Mouse (Mus musculus): ENCODE measurements around the gene Anks1b.

DNA sequence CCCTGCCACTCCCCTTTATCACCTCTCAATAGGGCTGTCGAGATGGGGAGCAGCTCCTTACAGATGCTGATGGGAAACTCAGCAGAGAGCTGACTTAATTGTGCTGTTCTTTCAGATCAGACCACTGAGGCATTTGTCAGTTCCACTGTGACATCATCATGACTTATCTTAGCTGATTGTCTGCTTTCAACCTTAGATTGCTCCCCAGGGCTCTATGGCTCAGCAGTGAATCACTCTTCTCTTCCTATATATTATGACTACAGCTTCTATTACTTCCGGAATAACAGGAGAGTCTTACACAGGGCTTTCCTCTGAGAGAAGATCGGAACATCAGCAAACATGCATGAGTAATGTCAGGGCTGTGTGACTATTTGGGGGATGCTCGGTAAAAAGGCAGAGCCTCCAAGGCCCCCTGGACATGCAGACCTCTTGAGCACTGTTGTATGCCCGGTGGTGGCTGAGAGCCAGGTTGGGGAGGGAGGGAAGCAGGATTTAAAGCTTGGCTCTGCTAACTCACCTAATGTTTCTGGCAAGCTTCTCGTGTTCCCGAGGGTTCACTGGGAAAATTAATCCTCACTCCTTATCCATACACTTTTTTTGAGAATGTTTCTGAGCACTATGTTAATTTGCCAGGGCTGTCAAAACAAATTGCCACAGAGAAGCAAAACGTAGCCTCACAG, 936.7 kb downstream of the Anks1b start:
- TF ChIP-seq CTCF (IDR thresholded peaks at IDR 0.05; ENCODE audit: low read depth) = no peak
- no peak for TF ChIP-seq EP300 (optimal IDR thresholded peaks at IDR 0.05)
